Mouse (Mus musculus) MEL (cell line): ENCODE measurements around the gene 2610528J11Rik. TPM values are rescaled to one million over a fixed set of nuclear protein-coding genes. Genes with fewer than 3 reads are reported as not detected.
A peak's percentile ranks its signal among the peaks of the same experiment; 100 is the strongest.

ENCODE experiments used
- DNase-seq: peaks from one replicate; pipeline ENCODE4 v3.0.0; 2011; ENCODE audit warnings: low read depth, low spot score
- H3K27ac ChIP-seq: 2 replicates; pipeline ENCODE4 v1.5.1; 2012; ENCODE audit warnings: low read depth, mild to moderate bottlenecking, control low read depth, low read length, moderate library complexity; ENCODE audit not compliant: control insufficient read depth
- H3K27me3 ChIP-seq, 2 experiments: fragments of 150-350 bp in 1 of 2; sonication (generic) in 1 of 2; 2 replicates each; pipeline ENCODE4 v1.6.1; 2012; ENCODE audit warnings: low read length in 2 of 2, mild to moderate bottlenecking in 2 of 2, improper control_type of control experiment in 1 of 2, moderate library complexity in 1 of 2; ENCODE audit not compliant: insufficient read depth in 2 of 2, control insufficient read depth in 1 of 2
- H3K36me3 ChIP-seq, 2 experiments: 2 replicates each; pipeline ENCODE4 v1.6.1; 2012 to 2014; ENCODE audit warnings: low read length in 2 of 2, improper control_type of control experiment in 1 of 2, inconsistent platforms in 1 of 2, mild to moderate bottlenecking in 1 of 2; ENCODE audit not compliant: insufficient read depth in 2 of 2, control insufficient read depth in 1 of 2
- H3K4me1 ChIP-seq, 2 experiments: fragments of 150-350 bp in 1 of 2; sonication (generic) in 1 of 2; 2 replicates each; pipeline ENCODE4 v1.6.1; 2012; ENCODE audit warnings: low read length in 2 of 2, improper control_type of control experiment in 1 of 2, mild to moderate bottlenecking in 1 of 2; ENCODE audit not compliant: insufficient read depth in 2 of 2, control insufficient read depth in 1 of 2
- H3K4me3 ChIP-seq, 2 experiments: fragments of 150-350 bp in 1 of 2; sonication (generic) in 1 of 2; 2 replicates each; pipeline ENCODE4 v1.5.1; 2012; ENCODE audit warnings: low read depth in 2 of 2, low read length in 2 of 2, mild to moderate bottlenecking in 2 of 2, moderate library complexity in 2 of 2, control low read depth in 1 of 2, improper control_type of control experiment in 1 of 2; ENCODE audit not compliant: control insufficient read depth in 1 of 2, insufficient read depth in 1 of 2
- H3K79me2 ChIP-seq: 2 replicates; pipeline ENCODE4 v1.6.1; 2012; ENCODE audit warnings: mild to moderate bottlenecking, low read length, moderate library complexity; ENCODE audit not compliant: control insufficient read depth, poor library complexity, insufficient read depth
- H3K9ac ChIP-seq: 2 replicates; pipeline ENCODE4 v1.6.1; 2012; ENCODE audit warnings: low read depth, mild to moderate bottlenecking, control low read depth, low read length, moderate library complexity; ENCODE audit not compliant: control insufficient read depth, poor library complexity, severe bottlenecking
- H3K9me3 ChIP-seq: fragments of 150-350 bp; sonication (generic); replicated peaks from 2 replicates; pipeline ENCODE4 v1.6.1; 2012; ENCODE audit warnings: mild to moderate bottlenecking, low read length, improper control_type of control experiment, moderate library complexity; ENCODE audit not compliant: insufficient read depth
- BHLHE40 ChIP-seq: IDR thresholded peaks from 2 replicates; pipeline ENCODE4 v1.6.1; 2012; ENCODE audit warnings: low read depth, mild to moderate bottlenecking, inconsistent platforms, low read length, improper control_type of control experiment, borderline replicate concordance
- CHD1 ChIP-seq: IDR thresholded peaks from 2 replicates; pipeline ENCODE4 v1.6.1; 2012; ENCODE audit warnings: low read depth, mild to moderate bottlenecking, inconsistent platforms, low read length, improper control_type of control experiment
- CHD2 ChIP-seq: IDR thresholded peaks from 2 replicates; pipeline ENCODE4 v1.6.1; 2011; ENCODE audit warnings: low read length, improper control_type of control experiment
- E2F4 ChIP-seq: IDR thresholded peaks from 2 replicates; pipeline ENCODE4 v1.6.1; 2011; ENCODE audit warnings: low read depth, low read length, improper control_type of control experiment, borderline replicate concordance
- ELF1 ChIP-seq: IDR thresholded peaks from 2 replicates; pipeline ENCODE4 v1.6.1; 2014; ENCODE audit warnings: low read depth, mild to moderate bottlenecking, inconsistent platforms, low read length, improper control_type of control experiment, moderate library complexity
- GABPA ChIP-seq: IDR thresholded peaks from 2 replicates; pipeline ENCODE4 v1.6.1; 2012; ENCODE audit warnings: low read depth, mild to moderate bottlenecking, inconsistent platforms, low read length, improper control_type of control experiment, moderate library complexity
- GATA1 ChIP-seq: IDR thresholded peaks from 2 replicates; pipeline ENCODE4 v1.6.1; 2011; ENCODE audit warnings: low read depth, low read length, improper control_type of control experiment
- HCFC1 ChIP-seq: IDR thresholded peaks from 2 replicates; pipeline ENCODE4 v1.6.1; 2012; ENCODE audit warnings: low read depth, mild to moderate bottlenecking, inconsistent platforms, low read length, improper control_type of control experiment, moderate library complexity
- KAT2A ChIP-seq: conservative IDR thresholded peaks from 2 replicates; pipeline ENCODE4 v1.6.1; 2012; ENCODE audit warnings: low read depth, low read length, improper control_type of control experiment, inconsistent platforms
- MAFK ChIP-seq: IDR thresholded peaks from 2 replicates; pipeline ENCODE4 v1.6.1; 2011; ENCODE audit warnings: low read depth, mild to moderate bottlenecking, low read length, improper control_type of control experiment, borderline replicate concordance
- MAX ChIP-seq: IDR thresholded peaks from 2 replicates; pipeline ENCODE4 v1.6.1; 2011; ENCODE audit warnings: low read length, improper control_type of control experiment
- MAZ ChIP-seq: IDR thresholded peaks from 2 replicates; pipeline ENCODE4 v1.6.1; 2012; ENCODE audit warnings: low read depth, mild to moderate bottlenecking, inconsistent platforms, low read length, improper control_type of control experiment
- MEF2A ChIP-seq: IDR thresholded peaks from 2 replicates; pipeline ENCODE4 v1.6.1; 2014; ENCODE audit warnings: low read depth, mild to moderate bottlenecking, inconsistent platforms, low read length, improper control_type of control experiment; ENCODE audit not compliant: poor library complexity, insufficient replicate concordance, severe bottlenecking; ENCODE audit errors: extremely low read depth
- MYC ChIP-seq: IDR thresholded peaks from 2 replicates; pipeline ENCODE4 v1.6.1; 2011; ENCODE audit warnings: low read depth, mild to moderate bottlenecking, low read length, improper control_type of control experiment, moderate library complexity
- POLR2A ChIP-seq, 2 experiments: IDR thresholded peaks; 2 replicates each; pipeline ENCODE4 v1.6.1; 2011 to 2012; ENCODE audit warnings: low read length in 2 of 2, mild to moderate bottlenecking in 2 of 2, control low read depth in 1 of 2, improper control_type of control experiment in 1 of 2, low read depth in 1 of 2, moderate library complexity in 1 of 2; ENCODE audit not compliant: control insufficient read depth in 1 of 2, insufficient read depth in 1 of 2, poor library complexity in 1 of 2
- POLR2AphosphoS2 ChIP-seq: IDR thresholded peaks from 2 replicates; pipeline ENCODE4 v1.6.1; 2011; ENCODE audit warnings: low read length, improper control_type of control experiment
- POLR2AphosphoS5 ChIP-seq: IDR thresholded peaks from 2 replicates; pipeline ENCODE4 v1.6.1; 2012; ENCODE audit warnings: low read depth, borderline replicate concordance, mild to moderate bottlenecking, inconsistent platforms, low read length, moderate library complexity, mixed read lengths
- RAD21 ChIP-seq: IDR thresholded peaks from 2 replicates; pipeline ENCODE4 v1.6.1; 2011; ENCODE audit warnings: mild to moderate bottlenecking, low read depth, low read length, improper control_type of control experiment
- SIN3A ChIP-seq: IDR thresholded peaks from 2 replicates; pipeline ENCODE4 v1.6.1; 2012; ENCODE audit warnings: low read length, improper control_type of control experiment, inconsistent platforms
- TAL1 ChIP-seq: IDR thresholded peaks from 2 replicates; pipeline ENCODE4 v1.6.1; 2012; ENCODE audit warnings: mild to moderate bottlenecking, inconsistent platforms, low read length, moderate library complexity, mixed read lengths
- USF1 ChIP-seq: IDR thresholded peaks from 2 replicates; pipeline ENCODE4 v1.6.1; 2014; ENCODE audit warnings: low read depth, mild to moderate bottlenecking, inconsistent platforms, low read length, improper control_type of control experiment, moderate library complexity
- USF2 ChIP-seq, 2 experiments: IDR thresholded peaks; 2 replicates each; pipeline ENCODE4 v1.6.1; 2011 to 2012; ENCODE audit warnings: improper control_type of control experiment in 2 of 2, low read length in 2 of 2, borderline replicate concordance in 1 of 2, inconsistent platforms in 1 of 2, low read depth in 1 of 2, mild to moderate bottlenecking in 1 of 2; ENCODE audit not compliant: insufficient read depth in 1 of 2
- ZC3H11A ChIP-seq: IDR thresholded peaks from 2 replicates; pipeline ENCODE4 v1.6.1; 2012; ENCODE audit warnings: low read depth, mild to moderate bottlenecking, inconsistent platforms, low read length, improper control_type of control experiment
- ZKSCAN1 ChIP-seq: IDR thresholded peaks from 2 replicates; pipeline ENCODE4 v1.6.1; 2012; ENCODE audit warnings: low read depth, mild to moderate bottlenecking, inconsistent platforms, low read length, improper control_type of control experiment, moderate library complexity
- ZNF384 ChIP-seq: IDR thresholded peaks from 2 replicates; pipeline ENCODE4 v1.6.1; 2012; ENCODE audit warnings: low read depth, mild to moderate bottlenecking, inconsistent platforms, low read length, improper control_type of control experiment
- polyA plus RNA-seq, 2 experiments: library from polyadenylated mRNA; stranded (reverse) in 1 of 2; unstranded in 1 of 2; fragments of >175 nt in 1 of 2; fragments of >200 nt in 1 of 2; gene quantifications; 2 replicates each; pipeline versions ENCODE4 v1.2.1 to v1.2.4; 2012; ENCODE audit warnings: low replicate concordance in 2 of 2, low read depth in 1 of 2; ENCODE audit not compliant: insufficient read length in 2 of 2, insufficient read depth in 1 of 2, missing spikeins in 1 of 2
- total RNA-seq: library from RNA; depleted of rRNA; stranded (reverse); fragments of 300-350 nt; gene quantifications from 2 replicates; pipeline ENCODE4 v1.2.3, GENCODE M21; 2012

Gene 2610528J11Rik
- total and polyA plus RNA-seq, 3 experiments = not detected

DNA sequence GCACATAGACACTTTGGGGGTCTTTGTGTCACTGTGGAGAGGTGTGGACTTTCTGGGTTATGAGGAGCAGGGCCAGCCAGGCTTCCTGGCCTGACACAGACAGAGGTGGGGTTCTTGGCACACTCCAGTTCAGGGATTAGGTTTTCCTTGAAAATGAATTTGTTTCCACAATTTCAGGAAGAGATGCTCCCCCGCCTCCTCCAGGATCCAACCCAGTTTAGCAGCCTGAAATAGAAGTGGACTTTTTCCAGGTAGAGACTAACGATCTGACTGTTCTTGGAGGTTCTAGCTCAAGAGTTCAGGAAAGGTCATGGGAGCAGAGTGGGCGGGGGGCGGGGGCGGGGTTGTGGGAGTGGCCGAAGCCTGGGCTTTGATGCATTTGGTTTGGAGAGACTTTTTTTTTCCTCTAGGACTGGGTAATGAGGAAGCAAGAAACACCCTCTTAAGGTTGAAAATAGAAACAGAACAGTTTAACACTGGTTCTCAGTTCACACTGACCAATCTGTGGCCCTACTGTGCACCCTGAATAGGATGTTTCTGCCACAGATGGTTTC lies 26.6 kb upstream of the 2610528J11Rik start:
- 0 out of 2 replicates have a peak, but pooled peaks have one; percentile 36 for TF ChIP-seq ZNF384
- TF ChIP-seq MAX = no peak
- no peak for TF ChIP-seq SIN3A
- TF ChIP-seq MAZ = no peak
- no peak for TF ChIP-seq TAL1
- no peak for TF ChIP-seq CHD1
- 0 out of 2 replicates have a peak, but pooled peaks have one; percentile 27 for TF ChIP-seq ZKSCAN1
- TF ChIP-seq RAD21 = no peak
- TF ChIP-seq GABPA = no peak
- no peak for TF ChIP-seq E2F4
- TF ChIP-seq CHD2 = no peak
- no peak for TF ChIP-seq ZC3H11A
- TF ChIP-seq GATA1 = no peak
- no peak for TF ChIP-seq MEF2A
- no peak for TF ChIP-seq MAFK
- Histone ChIP-seq H3K27ac (no peak overlapping the region), H3K9ac (no peak overlapping the region), H3K4me3 (no peak overlapping the region), H3K79me2 (no peaks in the 10 kb centered on the region), H3K36me3 (no peaks in the 10 kb centered on the region), H3K27me3 (peaks cover 0 to 2% of the 10 kb centered on the region in 2 experiments; a peak in 2 of 4 replicates), H3K4me1 (no peaks in the 10 kb centered on the region), H3K9me3 (no peaks in the 10 kb centered on the region)
- peak; percentile 7 for DNase-seq

- H3K9me3 ChIP-seq = no peaks in the 10 kb centered on the region
- H3K36me3 ChIP-seq = no peaks in the 10 kb centered on the region
- no peak overlapping the region for H3K9ac ChIP-seq
- no peaks in the 10 kb centered on the region for H3K79me2 ChIP-seq
- H3K27me3 ChIP-seq = peaks cover 0 to 2% of the 10 kb centered on the region in 2 experiments; a peak in 2 of 4 replicates
- no peak overlapping the region for H3K4me3 ChIP-seq
- H3K27ac ChIP-seq = no peak overlapping the region
- TF ChIP-seq E2F4 (no peak), MYC (no peak), POLR2AphosphoS2 (no peak), HCFC1 (no peak), KAT2A (no peak), MEF2A (no peak), POLR2A (IDR thresholded peaks at IDR 0.05; ENCODE audit: control insufficient read depth in 1 of 2, insufficient read depth in 1 of 2, low read depth in 1 of 2, low read length in 2 of 2, poor library complexity in 1 of 2) (no peak), POLR2AphosphoS5 (no peak), ELF1 (no peak), USF2 (IDR thresholded peaks at IDR 0.05; ENCODE audit: borderline replicate concordance in 1 of 2, insufficient read depth in 1 of 2, low read depth in 1 of 2, low read length in 2 of 2) (no peak), ZC3H11A (no peak), USF1 (no peak), BHLHE40 (no peak), TAL1 (no peak), CHD2 (no peak)
- TF ChIP-seq, all 39 proteins: peak for 0
- H3K4me1 ChIP-seq = no peaks in the 10 kb centered on the region
- DNase-seq = no peak
These were observed 26.0 kb upstream of the 2610528J11Rik start for GRCm38 (mm10) chr4:118500792-118501191.
